Mouse (Mus musculus) midbrain, postnatal 0 days (tissue): Measurements from ENCODE around the gene Ipp. TPM values are rescaled to one million over a fixed set of nuclear protein-coding genes. Genes with fewer than 3 reads are reported as not detected.

Source experiments
- ATAC-seq: fragments of 200-750 bp; cut with Nextera tagmentation; 2 replicates; pipeline ENCODE4 v1.8.0; 2017; ENCODE audit warnings: moderate number of reproducible peaks, mild to moderate bottlenecking, moderate TSS enrichment, moderate library complexity; ENCODE audit not compliant: low FRiP score
- DNase-seq: peaks from one replicate; pipeline ENCODE4 v3.0.0-alpha.2; 2015; ENCODE audit warnings: low spot score
- H3K27ac ChIP-seq: fragments of 300-500 bp; sonication (generic); 2 replicates; pipeline ENCODE4 v1.5.1; 2014; ENCODE audit warnings: low read depth, mild to moderate bottlenecking, low read length, mixed read lengths
- H3K27me3 ChIP-seq: fragments of 300-500 bp; sonication (generic); 2 replicates; pipeline ENCODE4 v1.6.1; 2014; ENCODE audit warnings: low read length, control low read depth, mixed read lengths; ENCODE audit not compliant: insufficient read depth
- H3K36me3 ChIP-seq: fragments of 300-500 bp; sonication (generic); 2 replicates; pipeline ENCODE4 v1.6.1; 2014; ENCODE audit warnings: low read length, control low read depth, mixed read lengths; ENCODE audit not compliant: insufficient read depth
- H3K4me1 ChIP-seq: fragments of 300-500 bp; sonication (generic); 2 replicates; pipeline ENCODE4 v1.6.1; 2014; ENCODE audit warnings: mild to moderate bottlenecking, control low read depth, antibody characterized with exemption, low read length, mixed read lengths; ENCODE audit not compliant: insufficient read depth
- H3K4me2 ChIP-seq: fragments of 300-500 bp; sonication (generic); 2 replicates; pipeline ENCODE4 v1.6.1; 2014; ENCODE audit warnings: low read depth, mild to moderate bottlenecking, low read length, mixed read lengths; ENCODE audit not compliant: poor library complexity, severe bottlenecking
- H3K4me3 ChIP-seq: fragments of 300-500 bp; sonication (generic); 2 replicates; pipeline ENCODE4 v1.5.1; 2014; ENCODE audit warnings: low read depth, mild to moderate bottlenecking, low read length, moderate library complexity
- H3K9ac ChIP-seq: fragments of 300-500 bp; sonication (generic); replicated peaks from 2 replicates; pipeline ENCODE4 v1.6.1; 2014; ENCODE audit warnings: mild to moderate bottlenecking, low read length, moderate library complexity, mixed read lengths; ENCODE audit not compliant: poor library complexity, severe bottlenecking
- H3K9me3 ChIP-seq: fragments of 300-500 bp; sonication (generic); 2 replicates; pipeline ENCODE4 v1.6.1; 2016; ENCODE audit warnings: low read length, control low read depth
- CTCF ChIP-seq: IDR thresholded peaks from 2 replicates; pipeline ENCODE4 v1.5.1; 2016; ENCODE audit warnings: antibody characterized with exemption, mild to moderate bottlenecking
- whole genome bisulfite sequencing: fragments of 180-500 bp; shearing (Covaris S2); extraction: QIAGEN DNeasy Blood & Tissue Kit; methylation state at CpG from one replicate; pipeline ENCODE4 v1.1.7; 2014; 5-methylcytosine and 5-hydroxymethylcytosine counted together
- polyA plus RNA-seq: library from polyadenylated mRNA; unstranded; fragments of >200 nt; fragmentation: Nextera tagmentation; extraction: Ambion mirVana; gene quantifications from 2 replicates; pipeline ENCODE4 v1.2.1, GENCODE M21; 2015
- total RNA-seq: library from RNA; depleted of rRNA; stranded (reverse); fragments of >200 nt; gene quantifications from 2 replicates; pipeline ENCODE4 v1.2.3, GENCODE M21; 2014

The Ipp gene
- total and polyA plus RNA-seq, 2 experiments from 2014 or later: 7.2 to 10.5 TPM

- 27% methylated on average over 11 of the region's 11 CpGs for WGBS
- Histone ChIP-seq H3K4me2 (peak overlapping the region; percentile 68), H3K27ac (peak overlapping the region; percentile 74), H3K9me3 (no peaks in the 10 kb centered on the region), H3K27me3 (no peaks in the 10 kb centered on the region), H3K36me3 (no peaks in the 10 kb centered on the region), H3K4me3 (peak overlapping the region; percentile 61), H3K4me1 (peaks cover 5% of the 10 kb centered on the region; the same call in 1 of the 2 replicates), H3K9ac (peak overlapping the region; percentile 67)
- ATAC-seq (peak; percentile 41), DNase-seq (no peak)
- TF ChIP-seq CTCF: no peak
Observed at GRCm38 (mm10) chr4:116506886-116507424, 394 bp upstream of the Ipp start.

- TF ChIP-seq CTCF: 0 out of 2 replicates have a peak, but pooled peaks have one; percentile 14
- Histone ChIP-seq H3K4me2 (no peak overlapping the region), H3K27me3 (no peaks in the 10 kb centered on the region), H3K27ac (no peak overlapping the region), H3K4me1 (no peaks in the 10 kb centered on the region), H3K9ac (no peak overlapping the region), H3K4me3 (no peak overlapping the region), H3K9me3 (no peaks in the 10 kb centered on the region), H3K36me3 (no peaks in the 10 kb centered on the region; the same call in 1 of the 2 replicates)
- 65% methylated on average over 2 of the region's 2 CpGs for WGBS
- DNase-seq: no peak
- ATAC-seq: no peak
Observed at GRCm38 (mm10) chr4:116531109-116531508, 23.8 kb downstream of the Ipp start.

GRCm38 (mm10) chr4:116536351-116536750 lies 29.0 kb downstream of the Ipp start:
- no peak for ATAC-seq
- no peaks in the 10 kb centered on the region for H3K27me3 ChIP-seq
- no peak for DNase-seq
- no peak overlapping the region for H3K9ac ChIP-seq
- H3K4me3 ChIP-seq: no peak overlapping the region
- no peak overlapping the region for H3K4me2 ChIP-seq
- TF ChIP-seq CTCF: no peak
- no peaks in the 10 kb centered on the region for H3K9me3 ChIP-seq
- H3K4me1 ChIP-seq: no peaks in the 10 kb centered on the region
- no peaks in the 10 kb centered on the region; the same call in 1 of the 2 replicates for H3K36me3 ChIP-seq
- H3K27ac ChIP-seq: no peak overlapping the region

GRCm38 (mm10) chr4:116537737-116538136 lies 30.4 kb downstream of the Ipp start:
- DNase-seq: no peak
- H3K4me3 ChIP-seq: no peak overlapping the region
- ATAC-seq: no peak
- no peak overlapping the region for H3K9ac ChIP-seq
- H3K4me2 ChIP-seq: no peak overlapping the region
- no peaks in the 10 kb centered on the region for H3K9me3 ChIP-seq
- no peak for TF ChIP-seq CTCF
- H3K27ac ChIP-seq: no peak overlapping the region
- WGBS: 94% methylated on average over 3 of the region's 3 CpGs
- no peaks in the 10 kb centered on the region for H3K4me1 ChIP-seq
- no peaks in the 10 kb centered on the region; the same call in 1 of the 2 replicates for H3K36me3 ChIP-seq
- H3K27me3 ChIP-seq: no peaks in the 10 kb centered on the region

- DNase-seq (no peak), ATAC-seq (no peak)
- no peaks in the 10 kb centered on the region for H3K27me3 ChIP-seq
- H3K36me3 ChIP-seq: peaks cover 6% of the 10 kb centered on the region; the same call in 1 of the 2 replicates
- WGBS: 81% methylated on average over 1 of the region's 1 CpGs
- no peak overlapping the region for H3K4me3 ChIP-seq
- no peaks in the 10 kb centered on the region for H3K9me3 ChIP-seq
- H3K9ac ChIP-seq: no peak overlapping the region
- no peak overlapping the region for H3K4me2 ChIP-seq
- TF ChIP-seq CTCF: no peak
- no peak overlapping the region for H3K27ac ChIP-seq
- H3K4me1 ChIP-seq: no peaks in the 10 kb centered on the region
Observed at GRCm38 (mm10) chr4:116550432-116550831, 43.1 kb downstream of the Ipp start.

GRCm38 (mm10) chr4:116553035-116553434 lies 45.7 kb downstream of the Ipp start:
- no peak overlapping the region for H3K4me2 ChIP-seq
- ATAC-seq (no peak), DNase-seq (no peak)
- H3K27me3 ChIP-seq: no peaks in the 10 kb centered on the region
- TF ChIP-seq CTCF: no peak
- H3K27ac ChIP-seq: no peak overlapping the region
- WGBS: 72% methylated on average over 3 of the region's 3 CpGs
- H3K36me3 ChIP-seq: peaks cover 6% of the 10 kb centered on the region; the same call in 1 of the 2 replicates
- no peaks in the 10 kb centered on the region for H3K4me1 ChIP-seq
- no peaks in the 10 kb centered on the region for H3K9me3 ChIP-seq
- H3K4me3 ChIP-seq: no peak overlapping the region
- H3K9ac ChIP-seq: no peak overlapping the region
